Mouse (Mus musculus) T-cell, adult 2 months (primary cell): ENCODE results near the gene Mknk1.

Experiments used
- DNase-seq: peaks from one replicate; pipeline ENCODE4 v3.0.0; 2022; ENCODE audit warnings: low spot score

The Mknk1 gene

DNA sequence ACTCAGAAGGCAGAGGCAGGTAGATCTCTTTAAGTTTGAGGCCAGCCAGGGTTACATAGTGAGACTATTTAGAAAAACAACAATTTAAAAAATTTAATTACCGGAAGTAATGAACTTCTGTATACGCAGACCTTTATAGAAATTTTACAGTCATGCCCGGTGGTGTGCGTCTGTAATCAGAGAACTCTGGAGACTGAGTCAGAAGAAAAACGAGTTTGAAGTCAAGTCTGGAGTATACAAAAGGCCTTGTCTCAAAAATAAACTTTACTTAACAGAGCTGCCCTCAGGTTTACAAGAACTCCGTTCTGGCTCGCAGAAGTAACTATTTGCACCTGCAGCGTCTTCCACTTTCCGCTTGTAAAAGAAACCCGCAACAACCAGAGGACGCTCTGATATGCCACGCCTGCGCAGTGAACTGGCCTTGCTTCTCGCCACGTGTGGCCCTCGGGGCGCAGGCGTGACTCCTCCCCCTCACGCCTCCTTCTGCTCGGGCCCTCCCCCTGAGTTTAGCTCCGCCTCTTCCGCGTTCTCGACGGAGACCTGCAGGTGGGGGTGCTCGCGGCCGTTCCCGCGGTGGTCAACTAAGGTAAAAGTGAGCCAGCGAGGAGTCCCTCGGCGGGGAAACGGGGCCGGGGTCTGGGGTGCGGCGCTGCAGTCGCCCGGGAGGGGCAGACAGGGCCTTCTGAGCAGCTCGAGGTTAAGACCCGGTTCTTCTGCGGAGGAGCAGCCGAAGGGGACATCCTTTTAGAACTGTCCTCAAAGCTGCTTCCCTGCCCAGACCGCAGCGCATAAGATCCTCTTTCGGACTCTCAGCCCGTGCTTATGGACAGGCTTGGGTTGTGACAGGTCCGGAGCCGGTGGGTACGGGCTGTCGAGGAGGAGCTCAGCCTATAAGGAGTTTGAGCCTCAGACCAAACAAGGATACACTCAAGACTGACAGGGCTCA is at the start of gene Mknk1:
TSS of gene Mknk1 (plus strand) at position 503 of the 946 bp plus-strand sequence.
- DNase-seq, result peak; percentile 94

DNA sequence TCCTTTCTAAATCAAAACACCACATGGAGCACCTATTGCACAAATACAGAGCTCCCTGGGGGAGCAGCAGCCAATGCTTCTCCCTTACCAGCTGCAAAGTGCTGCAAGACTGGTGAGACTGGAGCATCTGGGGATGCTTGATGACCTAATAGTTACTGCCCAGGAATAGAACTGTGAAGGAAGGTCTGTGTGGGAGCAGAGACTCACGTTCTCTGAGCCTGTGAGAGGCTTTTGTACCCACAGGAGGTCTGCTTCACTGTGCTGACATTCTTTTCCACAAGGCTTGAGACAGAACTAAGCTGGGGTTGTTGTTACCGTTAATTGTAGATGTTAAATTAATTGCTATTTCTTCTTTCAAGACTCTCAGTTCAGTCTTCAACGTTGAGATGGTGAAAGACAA is 48.1 kb upstream of the Mknk1 start:
- no peak for DNase-seq

DNA sequence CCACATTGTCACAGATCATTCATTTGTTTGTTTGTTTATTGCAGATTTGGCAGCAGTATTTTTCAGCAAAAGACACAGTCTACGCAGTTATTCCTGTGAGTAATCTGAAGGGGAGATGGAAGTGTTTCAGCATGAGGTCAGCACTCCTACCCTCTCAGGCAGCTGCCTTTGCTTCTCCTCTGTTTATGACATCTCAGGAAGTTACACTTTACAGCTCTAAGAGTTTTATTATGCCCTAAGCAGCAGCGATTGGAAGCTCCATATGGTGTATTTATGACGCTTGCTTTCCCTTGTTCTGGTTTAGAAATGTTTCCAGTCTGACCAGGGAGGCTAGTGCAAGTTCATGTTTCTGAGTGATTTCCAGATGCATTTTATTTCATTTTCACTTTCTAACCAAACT is 43.6 kb upstream of the Mknk1 start:
- no peak for DNase-seq

DNA sequence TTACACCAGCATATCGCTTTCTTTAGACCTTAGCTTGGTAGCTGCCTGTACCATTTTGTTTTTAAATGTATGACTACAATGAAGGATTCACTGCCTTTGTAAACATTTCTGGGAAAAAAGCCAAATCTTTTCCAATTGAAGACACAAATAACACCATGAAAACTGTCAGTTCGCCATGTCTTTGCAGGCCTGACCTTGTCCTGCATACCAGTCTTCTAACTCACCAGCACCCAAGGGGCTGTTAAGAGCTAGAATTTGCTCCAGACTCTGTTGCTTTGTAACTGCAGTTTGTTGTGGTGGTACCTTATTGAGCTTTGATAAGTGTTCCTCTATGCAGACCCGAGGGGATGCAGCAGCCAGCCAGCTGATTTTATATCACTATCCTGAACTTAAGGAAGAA is 39.0 kb upstream of the Mknk1 start:
- DNase-seq, result no peak

DNA sequence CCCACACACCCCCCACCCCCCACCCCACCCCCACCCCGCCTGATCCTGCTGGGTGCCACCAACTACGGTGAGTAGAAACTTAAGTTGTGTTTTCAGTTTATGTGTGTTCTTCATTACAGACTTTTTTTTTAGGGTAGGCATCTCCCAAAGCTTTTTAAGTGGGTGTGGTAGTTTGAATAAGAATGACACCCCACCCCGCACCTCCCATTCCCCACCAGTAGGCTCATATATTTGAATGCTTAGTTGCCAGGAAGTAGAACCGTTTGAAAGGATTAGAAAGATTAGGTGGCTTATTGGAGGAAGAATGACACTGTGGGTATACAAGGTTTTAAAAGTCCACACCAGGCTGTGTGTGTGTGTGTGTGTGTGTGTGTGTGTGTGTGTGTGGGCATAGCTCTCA is 26.7 kb upstream of the Mknk1 start:
- DNase-seq, result no peak

DNA sequence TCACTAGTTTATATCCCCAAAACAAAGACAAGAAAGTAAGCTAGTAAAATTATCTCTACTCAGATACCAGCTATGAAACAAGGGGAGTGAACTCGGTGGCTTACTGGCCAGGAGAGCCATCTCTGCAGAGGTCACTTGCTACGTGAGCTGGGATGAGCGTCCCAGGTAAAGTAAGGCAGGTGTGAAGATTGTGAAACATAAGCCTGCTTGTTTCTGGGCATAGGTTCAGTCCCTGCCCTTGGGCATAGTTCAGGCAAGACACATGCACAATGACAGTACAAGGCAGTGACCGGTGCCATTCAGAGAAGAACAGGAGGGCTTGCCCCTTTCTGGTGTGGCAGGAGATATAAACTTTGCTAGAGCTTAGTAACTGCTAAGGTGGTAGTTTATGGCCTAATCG is 23.4 kb upstream of the Mknk1 start:
- DNase-seq, result no peak

DNA sequence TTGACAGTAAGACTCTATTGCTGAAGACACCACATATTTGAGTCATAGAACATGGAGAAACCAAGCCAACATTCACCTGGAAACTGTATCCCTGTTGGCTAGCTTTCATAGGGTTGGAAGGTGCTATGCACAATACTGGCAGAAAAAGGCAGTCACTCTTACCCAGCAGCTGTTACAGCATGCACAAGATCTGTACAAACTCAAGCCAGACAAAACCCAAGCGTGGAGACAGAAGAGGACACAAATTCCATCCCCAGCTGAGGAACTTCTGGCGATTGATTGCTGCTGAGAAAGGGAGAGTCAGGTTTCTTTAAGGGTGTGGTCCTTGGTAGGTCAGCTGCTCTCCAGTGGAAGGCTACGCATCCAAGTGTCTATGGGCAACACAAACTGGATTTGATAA is 18.8 kb upstream of the Mknk1 start:
- DNase-seq, result no peak

DNA sequence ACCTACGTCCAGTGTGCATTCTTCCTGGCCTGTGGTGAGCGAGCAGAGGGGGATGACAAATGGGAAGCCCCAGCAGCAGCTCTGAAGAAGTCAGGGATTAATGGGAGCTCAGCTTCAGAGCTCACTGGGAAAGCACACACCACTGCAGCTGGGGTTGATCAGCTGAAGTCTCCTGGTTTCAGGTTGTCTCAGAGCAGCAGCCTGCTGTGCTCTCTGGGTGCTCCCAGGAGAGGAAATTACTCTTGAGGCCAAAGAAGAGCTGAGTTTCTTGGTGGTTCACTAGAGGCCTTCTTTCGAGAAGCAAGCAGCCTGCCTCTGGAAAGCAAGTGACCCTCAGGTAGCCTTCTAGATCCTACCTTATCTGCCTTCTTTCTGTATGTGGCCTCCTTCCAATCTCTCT is 18.1 kb upstream of the Mknk1 start:
- DNase-seq, result no peak

DNA sequence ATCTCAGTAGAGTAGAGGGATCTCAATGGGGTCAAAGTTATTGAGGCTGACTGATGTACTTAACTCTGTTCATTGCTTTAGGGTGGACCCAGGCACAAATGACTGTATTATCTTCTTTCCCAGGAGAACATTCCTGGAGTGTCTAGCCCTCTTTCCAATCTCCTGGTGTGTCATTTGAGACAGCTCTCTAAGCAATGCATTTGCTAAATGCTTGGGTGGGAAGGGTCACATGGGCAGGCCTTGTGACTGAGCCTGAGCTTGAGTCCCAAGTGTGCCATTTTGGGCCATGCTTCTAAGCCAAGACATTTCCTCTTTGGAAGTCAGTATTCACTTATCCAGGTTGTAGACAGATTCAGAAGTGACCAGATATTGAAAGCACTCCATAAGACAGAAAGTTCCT is 17.6 kb upstream of the Mknk1 start:
- no peak for DNase-seq

DNA sequence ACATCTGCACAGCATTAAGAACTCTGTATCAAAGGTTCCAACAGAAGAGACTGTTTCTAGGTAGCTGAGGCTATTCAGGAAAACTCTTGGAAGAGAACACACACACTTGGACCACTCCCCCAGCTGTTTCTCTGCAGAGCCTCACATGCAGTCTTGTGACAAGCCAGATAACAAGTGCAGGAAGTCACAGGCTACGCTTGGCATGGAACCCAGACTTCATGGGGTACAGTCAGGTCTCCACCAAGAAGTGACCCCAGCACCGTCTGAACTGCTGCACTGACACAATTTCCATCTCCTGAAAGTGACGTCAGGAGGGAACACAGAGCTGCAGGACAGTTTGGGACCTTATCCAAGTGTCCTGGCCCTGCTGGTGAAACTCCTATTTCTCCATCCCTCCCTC is 17.1 kb upstream of the Mknk1 start:
- no peak for DNase-seq

DNA sequence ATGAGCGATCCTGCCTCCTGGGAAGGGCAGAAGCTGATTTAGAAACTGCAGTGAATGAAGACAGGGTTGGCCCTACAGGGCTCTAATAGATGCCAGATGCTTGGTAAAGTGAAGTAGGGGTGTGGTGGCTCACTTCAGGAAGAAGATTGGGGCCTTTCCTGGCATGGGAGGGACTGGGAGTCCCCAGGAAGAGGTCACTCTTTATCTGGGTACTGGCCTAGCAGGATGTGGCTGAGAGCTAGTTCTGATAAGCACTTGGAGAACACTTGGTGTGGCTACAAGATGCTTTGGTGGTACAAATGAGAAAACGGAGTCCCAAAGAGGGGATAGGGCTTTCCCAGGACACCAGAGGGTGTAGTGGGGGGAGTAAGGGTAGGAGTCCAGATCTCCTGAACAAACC is 14.8 kb upstream of the Mknk1 start:
- DNase-seq, result no peak

DNA sequence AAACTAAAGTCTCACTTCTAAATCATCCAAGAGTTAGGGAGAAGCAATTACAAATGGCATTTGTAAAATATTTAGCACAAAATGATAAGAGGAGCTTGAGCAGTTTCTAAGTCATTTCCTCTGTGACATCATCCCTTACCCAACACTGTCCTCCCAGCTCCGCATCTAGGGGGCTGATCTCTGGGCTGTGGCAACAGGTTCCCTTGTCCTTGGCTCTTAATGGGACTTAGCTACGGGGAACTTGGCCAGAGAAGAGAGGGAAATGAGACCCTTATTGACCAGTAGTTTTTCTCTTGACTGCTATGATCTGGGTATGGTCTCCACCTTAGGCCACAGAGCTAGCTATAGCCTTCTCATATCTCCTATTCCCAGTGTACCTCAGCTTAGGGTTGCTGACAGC is 13.7 kb upstream of the Mknk1 start:
- no peak for DNase-seq

DNA sequence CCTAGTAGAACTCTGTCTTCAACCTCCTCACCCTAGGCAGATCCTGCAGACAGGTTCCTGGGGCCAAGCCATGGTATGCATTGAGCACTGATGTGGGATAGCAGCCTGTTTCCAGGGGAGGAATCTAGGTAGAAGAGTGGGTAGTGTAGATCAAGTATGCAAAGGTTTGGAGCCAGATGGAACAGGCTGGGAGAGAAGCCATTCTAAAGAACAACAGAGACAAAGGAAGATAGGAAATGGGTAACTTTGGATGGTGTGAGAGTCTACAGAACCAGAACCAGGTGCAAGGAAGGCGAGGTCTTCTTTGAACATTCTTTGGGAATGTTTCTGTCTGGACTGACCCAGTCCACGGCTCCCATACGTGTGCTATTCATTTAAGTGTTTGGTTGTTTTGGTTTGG is 11.9 kb upstream of the Mknk1 start:
- DNase-seq, result no peak

DNA sequence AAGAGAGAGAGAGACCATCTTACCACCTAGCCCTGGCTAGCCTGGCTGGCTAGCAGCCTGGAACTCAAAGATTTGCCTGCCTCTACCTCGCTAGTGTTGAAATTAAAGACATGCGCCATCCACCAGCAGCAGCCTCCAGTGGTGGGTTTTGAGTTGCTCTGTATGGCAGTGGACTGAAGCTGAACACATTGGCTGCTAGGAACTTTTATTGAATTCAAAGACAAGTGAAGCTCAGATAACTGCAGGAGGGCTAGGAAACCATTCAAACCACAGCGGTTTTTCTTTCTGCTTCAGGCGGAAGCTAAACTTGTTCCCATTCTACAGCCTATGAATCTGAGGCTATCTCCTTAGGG is 11.5 kb upstream of the Mknk1 start:
- no peak for DNase-seq

DNA sequence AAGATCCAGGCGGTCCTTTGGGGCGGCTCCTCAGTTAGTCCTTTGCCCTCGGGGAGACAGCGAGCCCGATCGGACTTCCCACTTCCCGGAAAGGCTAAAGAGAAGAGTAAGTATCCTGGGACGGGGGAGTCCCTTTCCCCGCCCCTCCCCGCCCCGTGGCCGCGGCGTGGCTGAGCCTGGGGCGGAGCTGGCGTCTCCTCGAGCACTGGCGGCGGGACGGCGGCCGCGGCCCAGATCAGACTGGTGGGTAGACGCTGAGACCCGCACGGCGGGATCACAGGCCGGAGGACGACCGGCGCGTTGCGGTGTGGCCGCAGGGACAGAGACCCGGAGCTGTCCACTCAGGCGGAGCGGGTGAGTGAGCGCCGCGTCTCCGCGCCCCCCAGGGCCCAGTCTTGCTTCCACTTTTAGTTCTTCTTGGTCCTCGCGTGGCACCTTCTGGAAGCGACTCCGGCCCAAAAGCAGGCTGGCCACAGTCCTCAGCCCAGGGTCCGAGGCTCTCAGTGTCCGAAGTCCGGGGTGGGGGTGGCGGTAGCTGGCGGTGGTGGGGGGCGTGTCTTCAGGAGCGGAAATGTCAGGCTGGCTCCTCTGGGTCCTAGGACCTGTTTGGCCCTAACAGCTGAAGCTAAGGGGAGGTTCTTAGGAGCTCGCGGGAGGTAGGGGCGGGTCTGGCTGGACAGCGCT is 11.0 kb upstream of the Mknk1 start, which contains the start of gene Mob3c:
TSS of gene Mob3c (plus strand) at position 205 of the 684 bp plus-strand sequence.
- DNase-seq, result peak; percentile 50

DNA sequence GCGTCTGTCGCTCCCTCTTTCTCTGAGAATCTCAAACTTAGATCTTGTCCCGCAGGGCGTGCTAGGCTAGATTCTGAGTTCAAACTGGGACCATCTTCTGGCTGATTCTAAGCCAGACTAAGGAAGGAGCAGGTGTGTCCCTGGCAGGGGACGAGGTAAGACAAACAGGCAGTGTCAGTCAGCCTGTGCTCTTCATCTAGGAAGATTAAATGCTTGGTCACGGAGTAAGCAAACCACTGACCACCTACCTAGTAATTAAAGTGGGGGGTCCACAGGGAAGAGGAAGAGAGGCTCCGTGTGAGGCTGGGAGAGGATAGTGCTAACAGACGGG is 10.5 kb upstream of the Mknk1 start:
- no peak for DNase-seq

DNA sequence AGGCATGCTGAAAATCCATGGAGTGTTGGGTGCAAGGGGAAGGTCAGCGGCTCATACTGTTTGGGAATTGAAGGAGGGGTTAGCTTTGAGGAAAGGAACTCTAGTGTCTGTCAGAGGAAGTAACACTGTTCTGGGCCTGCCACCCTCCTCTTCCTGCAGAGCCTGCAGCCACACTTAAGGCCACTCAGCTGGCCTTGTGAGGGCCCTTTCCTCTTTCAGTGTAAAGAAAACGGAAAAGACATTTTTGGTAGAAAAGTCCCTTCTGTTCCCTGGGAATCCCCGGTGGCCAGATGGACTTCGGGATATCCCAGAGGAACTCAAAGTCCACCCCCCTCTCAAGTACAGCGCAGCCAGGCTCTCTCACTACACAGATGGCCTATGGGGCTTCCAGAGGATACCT is 8.5 kb upstream of the Mknk1 start:
- DNase-seq, result no peak

DNA sequence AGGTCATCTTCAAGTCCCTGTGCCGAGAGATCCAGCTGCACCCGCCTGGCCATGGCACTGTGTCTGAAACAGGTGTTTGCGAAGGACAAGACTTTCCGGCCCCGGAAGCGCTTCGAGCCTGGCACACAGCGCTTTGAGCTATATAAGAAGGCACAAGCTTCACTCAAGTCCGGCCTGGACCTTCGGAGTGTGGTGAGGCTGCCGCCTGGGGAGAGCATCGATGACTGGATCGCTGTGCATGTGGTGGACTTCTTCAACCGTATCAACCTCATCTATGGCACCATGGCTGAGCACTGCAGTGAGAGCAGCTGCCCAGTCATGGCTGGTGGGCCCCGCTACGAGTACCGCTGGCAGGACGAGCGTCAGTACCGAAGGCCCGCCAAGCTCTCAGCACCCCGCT is 7.8 kb upstream of the Mknk1 start:
- DNase-seq, result no peak

DNA sequence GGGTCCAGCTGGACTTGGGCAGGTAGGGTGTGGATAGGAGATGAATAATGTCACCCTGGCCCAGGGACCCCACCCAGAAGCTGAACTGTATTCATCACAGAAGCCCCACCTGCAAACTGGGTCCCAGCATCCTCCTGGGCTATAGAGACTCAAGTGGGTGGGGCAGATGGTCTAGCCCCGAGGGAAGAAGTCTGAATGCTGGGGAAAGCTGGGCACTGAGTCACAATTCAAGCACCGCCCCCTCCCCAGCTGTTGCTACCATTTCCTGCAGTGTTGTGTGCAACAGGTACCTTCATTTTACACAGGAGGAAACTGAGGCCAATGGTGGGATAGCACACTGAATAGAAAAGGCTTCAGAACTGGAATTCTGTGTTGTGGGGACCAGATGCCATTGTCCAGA is 7.0 kb upstream of the Mknk1 start:
- no peak for DNase-seq

DNA sequence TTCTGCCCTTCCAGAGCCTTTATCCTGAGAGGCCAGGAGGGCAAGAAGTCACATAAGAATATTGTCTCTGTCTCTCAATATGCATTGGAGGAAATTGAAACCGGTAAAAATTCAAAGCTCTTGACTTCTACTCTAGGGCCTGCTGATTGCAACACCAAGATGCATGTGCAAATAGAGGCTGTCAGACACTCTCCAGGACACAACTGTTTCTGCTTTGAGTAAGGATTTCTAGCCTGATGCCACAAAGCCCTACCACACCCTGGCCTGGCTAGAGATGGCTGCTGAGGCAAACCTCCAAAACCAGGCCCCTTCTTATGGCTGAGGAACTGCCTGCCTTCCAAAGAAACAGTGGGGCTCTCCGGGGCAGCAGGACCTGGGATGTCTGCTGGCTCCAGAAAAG is 3.4 kb upstream of the Mknk1 start:
- DNase-seq, result no peak

DNA sequence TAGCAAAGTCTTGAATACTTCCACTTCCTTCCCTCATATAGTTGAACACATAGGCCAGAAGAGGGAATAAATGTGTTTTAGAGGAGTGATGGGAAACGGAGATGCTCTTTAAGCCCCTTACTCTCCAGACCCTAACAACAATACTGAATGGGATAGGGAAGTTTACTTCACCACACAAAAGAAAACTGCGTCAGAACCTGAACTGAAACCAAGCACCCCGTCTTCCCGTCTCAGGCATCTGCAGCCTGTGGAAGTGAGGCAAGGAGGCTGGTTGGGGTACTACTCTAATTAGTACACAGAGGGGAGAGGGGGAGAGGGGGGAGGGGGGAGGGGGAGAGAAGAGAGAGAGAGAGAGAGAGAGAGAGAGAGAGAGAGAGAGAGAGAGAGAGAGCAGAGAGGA is 802 bp upstream of the Mknk1 start:
- no peak for DNase-seq

DNA sequence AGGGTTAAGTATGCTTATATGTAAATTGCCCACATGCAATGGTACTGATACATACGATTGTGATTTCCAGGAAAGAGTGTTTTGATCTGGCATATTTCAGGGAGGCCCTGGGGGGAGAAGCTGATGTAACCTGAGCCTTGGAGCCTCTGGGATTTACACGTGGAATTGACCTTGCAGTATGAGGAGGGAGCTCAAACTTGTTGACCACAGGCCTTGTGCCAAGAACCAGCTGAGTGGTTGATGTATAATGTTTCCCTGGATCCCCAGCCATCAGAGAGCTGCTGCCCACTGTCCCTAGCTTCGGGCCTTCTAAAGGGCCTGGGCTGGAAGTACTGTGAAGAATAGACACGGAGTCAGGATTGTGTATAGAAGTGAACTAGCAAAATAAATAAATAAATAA is 958 bp downstream of the Mknk1 start:
- DNase-seq, result no peak

DNA sequence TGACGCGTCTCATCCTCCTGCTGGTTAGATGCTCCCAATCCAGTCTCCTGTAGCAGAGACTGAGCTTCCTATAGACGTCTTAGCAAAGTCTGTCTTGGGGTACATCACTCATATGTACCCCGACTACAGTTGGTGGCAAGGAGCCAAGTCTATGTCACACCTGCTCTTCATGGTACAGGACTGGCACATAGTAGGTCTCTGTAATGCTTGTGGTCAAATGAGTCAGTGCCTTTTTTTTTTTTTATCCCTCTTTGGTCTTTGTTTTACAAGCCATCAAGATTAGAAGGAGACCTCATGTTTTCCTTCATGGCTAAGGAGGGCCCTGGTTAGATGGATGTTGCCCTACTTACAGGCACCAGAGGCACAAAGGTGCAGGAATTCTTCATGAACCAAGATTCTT is 1.8 kb downstream of the Mknk1 start:
- no peak for DNase-seq

DNA sequence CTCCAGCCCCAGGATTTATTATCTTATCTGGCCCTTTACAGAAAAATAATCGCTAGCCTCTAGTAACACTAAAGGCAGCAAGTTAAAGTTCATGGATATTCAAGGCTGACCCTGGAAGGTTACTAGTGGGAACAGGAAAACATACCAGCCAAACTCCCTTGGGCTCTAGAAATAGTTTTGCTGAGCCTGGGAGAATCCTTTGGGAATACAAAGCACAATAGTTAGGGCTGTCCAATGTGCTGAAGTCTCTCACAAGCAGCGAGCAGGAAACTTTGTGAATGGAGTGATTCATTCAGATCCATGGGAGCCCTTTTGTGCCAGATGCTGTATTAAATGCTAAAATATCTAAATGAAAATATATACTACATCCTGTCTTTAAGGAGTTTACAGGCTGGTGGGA is 7.7 kb downstream of the Mknk1 start:
- DNase-seq, result no peak
